Mouse (Mus musculus) C2C12 (cell line): ENCODE measurements at regions not wholly inside any gene's neighbourhood (a gene's known extent, or its start where the extent isn't known, plus 50 kb on each side); places are given as distances from the start of the nearest gene placed in this dataset.

Experiments used
- CTCF ChIP-seq: IDR thresholded peaks from one replicate; pipeline ENCODE4 v1.5.1; 2011; ENCODE audit not compliant: control insufficient read depth, insufficient read depth, insufficient read length
- MAX ChIP-seq: IDR thresholded peaks from one replicate; pipeline ENCODE4 v1.6.1; 2011; ENCODE audit warnings: mild to moderate bottlenecking, control low read depth
- MYOG ChIP-seq: IDR thresholded peaks from one replicate; pipeline ENCODE4 v1.6.1; 2011; ENCODE audit not compliant: control insufficient read depth, insufficient read length; ENCODE audit errors: extremely low read depth
- USF1 ChIP-seq: IDR thresholded peaks from one replicate; pipeline ENCODE4 v1.6.1; 2011; ENCODE audit warnings: low read depth, mild to moderate bottlenecking, control low read depth, moderate library complexity

GRCm38 (mm10) chr11:71887211-71887610 is 137.5 kb downstream of the Wscd1 start:
- TF ChIP-seq CTCF (no peak), MYOG (no peak), USF1 (no peak), MAX (no peak)
